In the genomic region with DNA sequence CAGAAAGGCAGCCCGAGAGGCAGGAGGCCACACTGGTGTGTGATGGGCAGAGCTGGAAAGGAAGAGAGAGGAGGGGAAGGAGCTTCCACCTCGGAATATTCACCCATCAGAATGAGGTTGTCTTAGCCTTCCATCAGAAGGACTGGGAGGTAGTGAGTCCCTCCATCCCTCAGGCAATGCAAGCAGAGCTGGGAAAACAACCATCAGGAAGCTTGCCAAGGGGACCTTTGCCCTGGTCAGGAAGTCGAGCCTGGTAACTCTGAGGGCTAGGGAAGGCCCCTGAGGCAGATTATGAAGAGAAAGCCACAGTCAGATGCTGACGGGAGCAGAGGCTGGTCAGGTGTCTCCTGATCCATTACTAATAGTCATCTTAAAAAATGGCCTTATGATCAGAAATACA, we compare ENCODE assay signal across 8 mouse cellular contexts. TPM values are rescaled to one million over a fixed set of nuclear protein-coding genes. Genes with fewer than 3 reads are reported as not detected.
DNase-seq lines count a peak whose midpoint lies in the region; ATAC-seq and TF ChIP-seq lines count a peak whose summit lies in the region.

No protein-coding gene starts in this region.

- ATAC-seq in neural tube, embryonic 13.5 days (ENCODE audit: low read depth), result peak; percentile 27; the same call in 1 of the 2 replicates
- no peak for ATAC-seq in forebrain, postnatal 0 days

- no peak overlapping the region for H3K9ac ChIP-seq in neural tube, embryonic 13.5 days
- H3K9ac ChIP-seq in forebrain, postnatal 0 days, result no peak overlapping the region

- no peak for TF ChIP-seq CTCF in gastrocnemius, adult 2 months (IDR thresholded peaks at IDR 0.05)
- no peak for TF ChIP-seq CTCF in forebrain, postnatal 0 days (IDR thresholded peaks at IDR 0.05; ENCODE audit: low read depth)

- 41% methylated on average over 4 of the region's 4 CpGs for WGBS in neural tube, embryonic 13.5 days
- WGBS in forebrain, postnatal 0 days, result 58% methylated on average over 4 of the region's 4 CpGs

- peak overlapping the region; percentile 63 for H3K27ac ChIP-seq in gastrocnemius, adult 2 months
- H3K27ac ChIP-seq in neural tube, embryonic 13.5 days (replicated peaks), result peak overlapping the region; percentile 35; the same call in 1 of the 2 replicates
- no peak overlapping the region for H3K27ac ChIP-seq in forebrain, postnatal 0 days (ENCODE audit: low read depth, low read length)

- no peaks in the 10 kb centered on the region for H3K36me3 ChIP-seq in neural tube, embryonic 13.5 days
- no peaks in the 10 kb centered on the region for H3K36me3 ChIP-seq in forebrain, postnatal 0 days (ENCODE audit: insufficient read depth)

- H3K27me3 ChIP-seq in neural tube, embryonic 13.5 days, result no peaks in the 10 kb centered on the region
- no peaks in the 10 kb centered on the region for H3K27me3 ChIP-seq in forebrain, postnatal 0 days (ENCODE audit: insufficient read depth, low read length)

- peaks cover 22% of the 10 kb centered on the region for H3K4me1 ChIP-seq in neural tube, embryonic 13.5 days (replicated peaks)
- H3K4me1 ChIP-seq in forebrain, postnatal 0 days (ENCODE audit: insufficient read depth), result no peaks in the 10 kb centered on the region

- H3K4me3 ChIP-seq in gastrocnemius, adult 2 months, result no peak overlapping the region
- H3K4me3 ChIP-seq in neural tube, embryonic 13.5 days, result no peak overlapping the region
- H3K4me3 ChIP-seq in forebrain, postnatal 0 days (ENCODE audit: low read depth, low read length), result no peak overlapping the region

- intact Hi-C loops in gastrocnemius, adult 2 months (cut with DNase I), result loop anchor here (5.0 kb wide), 2 partner anchors 42 to 77 kb away; a partner anchor contains a TSS

- H3K4me2 ChIP-seq in neural tube, embryonic 13.5 days, result no peak overlapping the region
- H3K4me2 ChIP-seq in forebrain, postnatal 0 days (ENCODE audit: low read depth), result no peak overlapping the region

- DNase-seq in gastrocnemius, adult 2 months, result peak; percentile 36
- DNase-seq in gastrocnemius, adult 8-10 months (ENCODE audit: low spot score in 2 of 2), result no peak
- DNase-seq in neural tube, embryonic 10.5 days (ENCODE audit: extremely low spot score, low spot score), result no peak
- DNase-seq in kidney, postnatal 25 days, result peak; percentile 70 to 71
- DNase-seq in cerebellum, adult 9-10 months, result no peak
- DNase-seq in urinary bladder, postnatal 10 days (ENCODE audit: low spot score), result no peak
- DNase-seq in forebrain, postnatal 0 days, result no peak

- no peaks in the 10 kb centered on the region for H3K9me3 ChIP-seq in neural tube, embryonic 13.5 days
- H3K9me3 ChIP-seq in forebrain, postnatal 0 days (ENCODE audit: low read length), result no peaks in the 10 kb centered on the region

RNA-seq across cellular contexts. Expression of a gene that starts 31.7 kb away (rescaled TPM):
- 10 to 100 TPM; 26.0 to 43.4 TPM for total RNA-seq in gastrocnemius, adult 2 months (2021)
- total RNA-seq in gastrocnemius, adult 8-10 months (2022), result 10 to 100 TPM; 22.9 to 29.3 (median 28.8) TPM
- polyA plus RNA-seq in neural tube, embryonic 13.5 days (2015; fragmentation: Nextera tagmentation; extraction: Ambion mirVana), result 27.6 and 31.0 TPM in 2 replicates
- total RNA-seq in forebrain, postnatal 0 days (2014; rRNA removed), result 33.3 and 39.7 TPM in 2 replicates
- polyA plus RNA-seq in forebrain, postnatal 0 days (2015; fragmentation: Nextera tagmentation; extraction: Ambion mirVana), result 35.0 and 35.3 TPM in 2 replicates

RNA-seq across cellular contexts. Expression of a gene that starts 43.1 kb away (rescaled TPM):
- total RNA-seq in gastrocnemius, adult 2 months (2021), result 10 to 100 TPM; 40.6 to 59.3 TPM
- total RNA-seq in gastrocnemius, adult 8-10 months (2022), result 10 to 100 TPM; 54.4 to 82.7 (median 64.0) TPM
- 14.2 and 16.7 TPM in 2 replicates for polyA plus RNA-seq in neural tube, embryonic 13.5 days (2015; fragmentation: Nextera tagmentation; extraction: Ambion mirVana)
- 25.4 and 28.7 TPM in 2 replicates for total RNA-seq in forebrain, postnatal 0 days (2014; rRNA removed)
- 11.1 and 14.7 TPM in 2 replicates for polyA plus RNA-seq in forebrain, postnatal 0 days (2015; fragmentation: Nextera tagmentation; extraction: Ambion mirVana)

Comparison
In these comparisons a context has a peak if more than half of its experiments do, and no peak if none do; other contexts are left out.
1. DNase-seq: peak in gastrocnemius, adult 2 months (single experiment) and kidney, postnatal 25 days (2 of 2); none in gastrocnemius, adult 8-10 months (0 of 2), neural tube, embryonic 10.5 days (single experiment), cerebellum, adult 9-10 months (single experiment), urinary bladder, postnatal 10 days (single experiment) and forebrain, postnatal 0 days (single experiment).